Mouse (Mus musculus) hindbrain, embryonic 15.5 days (tissue): Measurements from ENCODE around the gene Oxa1l. TPM values are rescaled to one million over a fixed set of nuclear protein-coding genes. Genes with fewer than 3 reads are reported as not detected.

Experiments used
- ATAC-seq: fragments of 200-750 bp; cut with Nextera tagmentation; 2 replicates; pipeline ENCODE4 v1.8.0; 2017; ENCODE audit warnings: low read depth, moderate number of reproducible peaks, moderate TSS enrichment; ENCODE audit not compliant: low FRiP score
- H3K27ac ChIP-seq: fragments of 300-500 bp; sonication (generic); replicated peaks from 2 replicates; pipeline ENCODE4 v1.5.1; 2015; ENCODE audit warnings: mild to moderate bottlenecking, inconsistent platforms
- H3K27me3 ChIP-seq: fragments of 300-500 bp; sonication (generic); 2 replicates; pipeline ENCODE4 v1.6.1; 2015; ENCODE audit warnings: control low read depth, inconsistent platforms
- H3K36me3 ChIP-seq: fragments of 300-500 bp; sonication (generic); 2 replicates; pipeline ENCODE4 v1.6.1; 2015; ENCODE audit warnings: control low read depth, inconsistent platforms
- H3K4me1 ChIP-seq: fragments of 300-500 bp; sonication (generic); replicated peaks from 2 replicates; pipeline ENCODE4 v1.6.1; 2015; ENCODE audit warnings: control low read depth, inconsistent platforms
- H3K4me2 ChIP-seq: fragments of 300-500 bp; sonication (generic); 2 replicates; pipeline ENCODE4 v1.6.1; 2015; ENCODE audit warnings: moderate library complexity, mild to moderate bottlenecking, inconsistent platforms
- H3K4me3 ChIP-seq: fragments of 300-500 bp; sonication (generic); 2 replicates; pipeline ENCODE4 v1.5.1; 2015; ENCODE audit warnings: mild to moderate bottlenecking, inconsistent platforms
- H3K9ac ChIP-seq: fragments of 300-500 bp; sonication (generic); 2 replicates; pipeline ENCODE4 v1.6.1; 2015; ENCODE audit warnings: inconsistent platforms
- H3K9me3 ChIP-seq: fragments of 300-500 bp; sonication (generic); 2 replicates; pipeline ENCODE4 v1.6.1; 2016; ENCODE audit warnings: control low read depth, inconsistent platforms
- WGBS: fragments of 180-500 bp; shearing (Covaris S2); methylation state at CpG from one replicate; pipeline ENCODE4 v1.1.7; 2015; 5-methylcytosine and 5-hydroxymethylcytosine counted together
- polyA plus RNA-seq: library from polyadenylated mRNA; unstranded; fragments of >200 nt; fragmentation: Nextera tagmentation; extraction: Ambion mirVana; gene quantifications from 2 replicates; pipeline ENCODE4 v1.2.1, GENCODE M21; 2015

Gene Oxa1l
- polyA plus RNA-seq, 1 experiment from 2014 or later, result 58.5 TPM

DNA sequence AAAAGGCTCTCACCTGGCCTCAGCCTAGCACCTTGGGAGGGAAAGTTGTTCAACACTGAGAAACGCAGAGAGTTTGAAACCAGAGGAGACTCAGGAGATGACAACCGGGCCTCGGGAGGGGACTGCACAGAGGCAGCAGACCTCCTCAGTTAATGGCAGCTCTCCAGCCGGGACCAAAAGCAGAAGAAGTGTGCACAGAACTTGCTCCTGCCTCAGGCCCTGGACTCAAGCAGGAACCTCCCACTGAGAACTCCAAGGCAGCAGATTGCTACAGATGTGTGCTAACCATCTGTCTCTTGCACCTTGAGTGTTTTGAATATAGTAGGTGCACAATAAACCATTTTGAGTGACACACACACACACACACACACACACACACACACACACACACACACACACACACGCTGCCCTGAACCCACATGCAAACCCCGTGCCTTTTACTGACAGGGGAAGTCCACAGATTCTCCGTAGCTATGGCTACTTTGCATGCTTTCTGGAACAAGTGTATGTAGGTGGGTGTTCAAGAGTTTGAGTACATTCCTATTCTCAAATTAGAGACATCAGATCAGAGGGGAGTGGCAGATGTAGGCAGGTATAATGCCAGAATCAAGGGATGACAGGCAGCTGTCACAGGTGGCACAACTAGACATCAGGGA is 37.4 kb downstream of the Oxa1l start:
- H3K4me1 ChIP-seq, result no peaks in the 10 kb centered on the region
- ATAC-seq, result no peak
- WGBS, result 82% methylated on average over 7 of the region's 7 CpGs

DNA sequence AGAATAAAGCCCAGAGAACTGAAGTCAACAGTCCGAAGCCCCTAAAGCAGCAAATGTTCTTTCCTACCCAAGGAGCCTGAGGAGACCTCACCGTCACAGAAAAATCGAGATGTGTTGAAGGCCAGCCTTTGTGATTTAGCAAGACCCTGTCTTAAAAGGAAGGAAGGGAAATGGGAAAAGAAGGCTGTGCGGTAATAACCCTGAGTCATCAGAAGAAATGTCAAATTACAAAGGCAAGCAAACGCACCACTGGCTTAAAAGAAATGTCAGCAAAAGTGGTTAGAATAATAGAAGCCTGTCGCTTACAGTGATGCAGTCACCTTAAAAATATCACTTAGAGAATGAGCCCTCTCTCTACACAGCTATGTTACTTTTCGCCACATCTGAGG is 37.9 kb downstream of the Oxa1l start:
- Histone ChIP-seq H3K4me1 (no peaks in the 10 kb centered on the region), H3K27ac (no peak overlapping the region), H3K36me3 (no peaks in the 10 kb centered on the region), H3K9ac (no peak overlapping the region), H3K4me3 (no peak overlapping the region), H3K27me3 (no peaks in the 10 kb centered on the region), H3K9me3 (no peaks in the 10 kb centered on the region), H3K4me2 (no peak overlapping the region)
- ATAC-seq, result no peak
- WGBS, result 72% methylated on average over 7 of the region's 7 CpGs

More for the DNA sequence above, 37.4 kb downstream of the Oxa1l start:
- Histone ChIP-seq H3K9me3 (no peaks in the 10 kb centered on the region), H3K4me2 (no peak overlapping the region), H3K27me3 (no peaks in the 10 kb centered on the region), H3K36me3 (no peaks in the 10 kb centered on the region), H3K9ac (no peak overlapping the region), H3K4me3 (no peak overlapping the region), H3K27ac (no peak overlapping the region)

DNA sequence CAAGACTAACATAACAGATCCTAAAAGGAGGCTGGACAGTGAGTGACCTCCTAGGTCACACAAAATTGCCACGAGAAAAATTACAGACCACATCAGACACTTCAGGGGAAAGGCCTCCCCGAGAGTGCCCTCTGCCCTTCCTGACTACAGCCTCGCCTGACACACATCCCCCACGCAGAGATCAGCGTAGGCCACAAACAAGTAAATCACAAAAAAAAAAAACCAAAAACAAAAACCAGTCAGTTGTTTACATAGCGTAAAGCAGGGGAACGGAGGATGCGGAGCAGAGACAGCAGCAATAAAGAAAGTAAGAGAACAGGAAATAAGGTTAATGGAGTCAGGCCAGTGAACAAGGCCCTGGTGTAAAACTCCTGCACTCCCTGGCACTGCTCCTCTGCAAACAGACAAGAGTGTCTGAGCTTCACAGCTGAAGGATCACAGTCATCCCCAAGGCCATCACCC is 38.3 kb downstream of the Oxa1l start:
- H3K27me3 ChIP-seq, result no peaks in the 10 kb centered on the region
- no peak for ATAC-seq
- WGBS, result 67% methylated on average over 8 of the region's 8 CpGs
- H3K27ac ChIP-seq, result no peak overlapping the region
- no peak overlapping the region for H3K4me3 ChIP-seq
- H3K4me1 ChIP-seq, result no peaks in the 10 kb centered on the region
- H3K36me3 ChIP-seq, result no peaks in the 10 kb centered on the region
- no peak overlapping the region for H3K4me2 ChIP-seq
- H3K9ac ChIP-seq, result no peak overlapping the region
- no peaks in the 10 kb centered on the region for H3K9me3 ChIP-seq

DNA sequence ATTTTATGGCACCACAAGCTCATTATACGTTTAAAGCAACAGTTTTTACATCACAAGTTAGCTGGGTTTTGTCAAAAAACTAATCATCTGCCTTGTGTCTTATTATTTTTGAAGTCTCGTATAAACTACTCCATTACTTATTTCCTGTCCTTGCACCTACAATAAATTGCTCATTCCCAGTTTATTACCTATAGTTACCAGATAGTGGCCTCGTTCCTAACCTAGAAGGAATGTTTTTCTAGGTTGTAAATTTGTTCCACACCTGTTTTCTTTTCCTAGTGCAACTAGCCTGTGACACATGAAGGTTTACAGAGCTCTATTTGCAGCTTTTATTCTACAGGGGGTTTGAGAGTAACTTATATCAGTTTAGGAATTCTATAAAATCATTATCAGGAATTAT is 41.1 kb downstream of the Oxa1l start:
- 81% methylated on average over 3 of the region's 3 CpGs for WGBS
- no peaks in the 10 kb centered on the region for H3K27me3 ChIP-seq

DNA sequence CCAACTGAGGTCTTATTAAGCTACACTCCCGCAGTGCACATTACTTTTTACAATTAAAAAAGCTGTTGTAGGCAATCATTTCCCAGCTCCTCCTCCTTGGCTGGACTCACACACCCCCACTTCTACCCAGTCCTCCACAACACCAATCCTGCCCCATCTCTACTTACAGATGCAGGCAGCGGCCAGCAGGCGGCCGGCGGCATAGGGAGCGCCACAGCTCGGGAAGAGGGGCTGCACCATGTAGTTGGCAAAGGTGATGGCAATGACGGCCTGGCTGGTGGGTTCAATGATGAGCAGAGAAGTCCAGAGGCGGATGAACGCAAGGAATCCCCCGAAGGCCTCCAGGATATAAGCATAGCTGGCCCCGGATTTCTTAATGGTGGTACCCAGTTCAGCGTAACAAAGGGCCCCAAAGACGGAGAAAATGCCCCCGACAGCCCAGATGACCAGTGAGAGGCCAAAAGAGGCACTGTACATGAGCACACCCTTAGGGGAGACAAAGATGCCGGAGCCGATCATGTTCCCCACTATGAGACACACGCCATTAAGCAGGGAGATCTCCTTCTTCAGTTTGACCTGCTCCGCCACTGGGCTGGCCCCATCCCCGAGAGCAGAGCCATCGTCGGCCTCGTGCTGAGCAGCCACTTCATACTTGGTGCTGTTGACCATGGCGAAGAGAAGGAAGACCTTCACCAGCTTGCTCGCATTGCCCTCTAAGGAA is 47.9 kb downstream of the Oxa1l start:
- Histone ChIP-seq H3K27me3 (peaks cover 4% of the 10 kb centered on the region; the same call in 1 of the 2 replicates), H3K27ac (no peak overlapping the region), H3K9ac (no peak overlapping the region), H3K9me3 (no peaks in the 10 kb centered on the region), H3K4me1 (0 out of 2 replicates have a peak, but pooled peaks cover 6% of the 10 kb centered on the region), H3K36me3 (no peaks in the 10 kb centered on the region), H3K4me3 (no peak overlapping the region), H3K4me2 (no peak overlapping the region)
- 83% methylated on average over 25 of the region's 25 CpGs for WGBS
- 0 out of 2 replicates have a peak, but pooled peaks have one; percentile 7 for ATAC-seq

More for the DNA sequence above, 41.1 kb downstream of the Oxa1l start:
- Histone ChIP-seq H3K9ac (no peak overlapping the region), H3K4me2 (no peak overlapping the region), H3K9me3 (no peaks in the 10 kb centered on the region), H3K4me1 (no peaks in the 10 kb centered on the region), H3K36me3 (no peaks in the 10 kb centered on the region), H3K4me3 (no peak overlapping the region), H3K27ac (no peak overlapping the region)
- ATAC-seq, result no peak

DNA sequence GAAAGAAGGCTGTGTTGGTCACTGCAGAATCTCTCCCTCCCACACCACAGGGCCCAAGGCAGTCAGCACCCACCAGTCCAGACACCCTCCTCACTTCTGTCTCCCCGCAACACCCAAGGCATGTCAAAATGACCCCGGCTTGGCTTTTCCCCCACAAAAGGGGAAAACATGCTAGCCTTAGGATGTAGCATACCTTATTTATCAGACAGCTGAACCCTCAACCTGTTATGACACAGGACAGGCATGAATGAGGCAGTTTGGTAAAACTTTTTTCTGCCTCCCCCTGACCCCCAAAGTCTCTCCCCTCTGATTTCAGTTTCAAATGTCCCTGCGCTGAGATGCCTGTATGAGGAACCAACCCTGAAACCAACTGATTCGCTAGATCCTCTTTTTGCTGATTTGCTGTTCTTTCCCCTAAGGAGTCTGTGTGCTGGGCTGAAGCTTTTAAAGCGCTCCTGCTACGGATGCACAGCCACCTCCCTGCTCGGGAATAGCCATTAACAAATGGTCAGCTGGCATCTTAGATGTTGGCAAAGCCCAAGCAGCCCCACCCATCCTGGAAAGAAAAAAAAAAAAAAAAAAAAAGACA is 48.5 kb downstream of the Oxa1l start:
- Histone ChIP-seq H3K9me3 (no peaks in the 10 kb centered on the region), H3K4me3 (no peak overlapping the region), H3K27me3 (peaks cover 11% of the 10 kb centered on the region), H3K36me3 (no peaks in the 10 kb centered on the region), H3K27ac (no peak overlapping the region), H3K9ac (no peak overlapping the region), H3K4me2 (no peak overlapping the region), H3K4me1 (peaks cover 6% of the 10 kb centered on the region; the same call in 1 of the 2 replicates)
- 73% methylated on average over 7 of the region's 7 CpGs for WGBS
- 0 out of 2 replicates have a peak, but pooled peaks have one; percentile 8 for ATAC-seq

DNA sequence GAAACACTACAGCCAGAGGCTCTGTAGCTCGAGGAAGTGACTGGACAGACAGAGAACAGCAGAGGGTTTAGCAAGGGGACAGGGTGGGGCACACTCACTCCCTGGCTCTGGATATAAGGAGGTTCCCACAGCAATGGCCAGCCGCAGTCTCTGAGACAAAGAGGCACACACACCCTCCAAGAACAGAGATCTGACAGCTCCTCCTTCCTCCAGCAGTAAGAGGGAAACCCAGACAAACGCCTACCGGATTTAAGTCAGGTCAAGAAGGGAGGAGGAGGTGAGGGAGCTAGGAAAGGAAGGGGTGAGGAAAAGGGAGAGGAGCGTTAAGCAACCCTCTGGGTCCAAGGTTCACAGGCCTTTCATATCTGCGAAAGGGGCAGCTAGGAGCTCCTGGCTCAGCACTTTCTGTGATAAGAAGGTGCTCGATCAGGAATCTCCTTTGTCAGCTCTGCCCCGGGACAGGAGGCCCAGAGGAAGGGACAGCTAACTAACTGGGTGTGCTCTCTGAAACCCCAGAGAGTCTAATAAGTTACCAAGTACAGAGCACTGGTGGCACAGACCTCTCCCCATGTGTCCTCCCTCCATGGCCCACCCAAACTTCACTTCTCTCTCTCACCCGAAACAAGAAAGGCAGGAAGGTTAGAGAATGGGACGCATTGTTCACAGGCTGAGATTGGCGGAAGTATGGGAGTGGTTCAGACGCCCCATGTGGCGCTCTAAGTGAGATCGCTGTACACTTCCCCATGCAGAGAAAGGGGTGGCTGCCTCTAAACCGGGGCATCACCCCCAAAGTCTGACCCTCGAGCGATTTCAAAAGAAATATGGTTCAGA is 49.6 kb downstream of the Oxa1l start:
- no peak for ATAC-seq

DNA sequence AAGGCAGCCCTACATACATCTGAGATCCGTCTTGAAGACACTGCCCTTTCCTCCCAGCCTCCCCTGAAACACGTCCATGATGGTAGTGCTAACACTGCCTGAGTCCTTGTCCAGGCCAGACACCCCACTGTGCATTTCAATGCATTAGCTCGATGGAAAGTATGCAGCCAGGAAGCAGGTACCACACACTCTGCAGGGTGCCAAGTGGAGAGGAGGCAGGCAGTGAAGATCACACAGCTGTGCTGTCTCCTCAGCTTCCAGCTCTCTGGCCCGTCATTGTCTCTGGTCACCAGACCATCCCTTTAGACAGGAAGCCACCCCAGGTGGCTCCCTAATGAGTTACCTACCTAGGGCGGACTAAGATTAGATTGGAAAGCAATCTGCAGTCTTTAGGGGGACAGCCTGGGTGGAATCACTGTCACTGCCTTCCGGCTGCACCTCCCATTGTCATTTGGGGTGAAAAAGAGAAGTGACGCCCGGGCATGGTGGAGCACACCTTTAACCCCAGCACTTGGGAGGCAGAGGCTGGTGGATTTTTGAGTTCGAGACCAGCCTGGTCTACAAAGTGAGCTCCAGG is 51.5 kb downstream of the Oxa1l start:
- WGBS, result 37% methylated on average over 9 of the region's 9 CpGs
- H3K9me3 ChIP-seq, result no peaks in the 10 kb centered on the region
- no peak overlapping the region for H3K4me3 ChIP-seq

More for the DNA sequence above, 49.6 kb downstream of the Oxa1l start:
- Histone ChIP-seq H3K4me3 (no peak overlapping the region), H3K27me3 (peaks cover 19% of the 10 kb centered on the region), H3K27ac (peak overlapping the region; percentile 29), H3K4me1 (peaks cover 6% of the 10 kb centered on the region; the same call in 1 of the 2 replicates), H3K4me2 (peak overlapping the region; percentile 3; the same call in 1 of the 2 replicates), H3K9me3 (no peaks in the 10 kb centered on the region), H3K36me3 (no peaks in the 10 kb centered on the region), H3K9ac (no peak overlapping the region)
- 46% methylated on average over 17 of the region's 17 CpGs for whole genome bisulfite sequencing

DNA sequence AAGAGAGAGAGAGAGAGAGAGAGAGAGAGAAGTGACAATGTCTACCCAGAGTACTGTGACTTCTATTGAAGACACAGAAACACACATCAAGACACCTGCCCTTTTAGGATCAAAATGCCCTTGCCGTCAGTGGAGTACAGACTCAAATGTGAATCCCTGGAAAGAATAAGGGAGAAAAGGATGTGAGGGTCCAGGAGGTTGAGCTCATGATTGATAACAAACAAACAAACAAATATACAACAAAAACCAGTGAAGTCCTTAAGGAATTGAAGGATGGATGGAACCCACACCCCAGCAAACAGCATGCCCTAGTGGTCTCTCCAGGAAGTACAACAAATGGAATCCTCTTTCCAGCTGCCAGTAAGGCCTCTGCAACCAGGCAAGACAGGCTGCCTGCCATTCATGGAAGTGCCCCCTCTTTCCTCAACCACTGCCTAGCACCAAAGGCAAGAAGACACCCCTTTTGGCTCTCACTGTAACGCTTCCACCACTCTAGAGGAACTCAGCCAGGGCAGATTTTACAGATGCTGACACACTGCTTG is 52.1 kb downstream of the Oxa1l start:
- 42% methylated on average over 2 of the region's 2 CpGs for WGBS
- peaks cover 35% of the 10 kb centered on the region for H3K27me3 ChIP-seq

More for the DNA sequence above, 51.5 kb downstream of the Oxa1l start:
- no peak overlapping the region for H3K9ac ChIP-seq
- no peak overlapping the region for H3K4me2 ChIP-seq
- H3K27ac ChIP-seq, result no peak overlapping the region
- H3K27me3 ChIP-seq, result peaks cover 29% of the 10 kb centered on the region
- H3K4me1 ChIP-seq, result peaks cover 6% of the 10 kb centered on the region; the same call in 1 of the 2 replicates
- no peak for ATAC-seq
- no peaks in the 10 kb centered on the region for H3K36me3 ChIP-seq

DNA sequence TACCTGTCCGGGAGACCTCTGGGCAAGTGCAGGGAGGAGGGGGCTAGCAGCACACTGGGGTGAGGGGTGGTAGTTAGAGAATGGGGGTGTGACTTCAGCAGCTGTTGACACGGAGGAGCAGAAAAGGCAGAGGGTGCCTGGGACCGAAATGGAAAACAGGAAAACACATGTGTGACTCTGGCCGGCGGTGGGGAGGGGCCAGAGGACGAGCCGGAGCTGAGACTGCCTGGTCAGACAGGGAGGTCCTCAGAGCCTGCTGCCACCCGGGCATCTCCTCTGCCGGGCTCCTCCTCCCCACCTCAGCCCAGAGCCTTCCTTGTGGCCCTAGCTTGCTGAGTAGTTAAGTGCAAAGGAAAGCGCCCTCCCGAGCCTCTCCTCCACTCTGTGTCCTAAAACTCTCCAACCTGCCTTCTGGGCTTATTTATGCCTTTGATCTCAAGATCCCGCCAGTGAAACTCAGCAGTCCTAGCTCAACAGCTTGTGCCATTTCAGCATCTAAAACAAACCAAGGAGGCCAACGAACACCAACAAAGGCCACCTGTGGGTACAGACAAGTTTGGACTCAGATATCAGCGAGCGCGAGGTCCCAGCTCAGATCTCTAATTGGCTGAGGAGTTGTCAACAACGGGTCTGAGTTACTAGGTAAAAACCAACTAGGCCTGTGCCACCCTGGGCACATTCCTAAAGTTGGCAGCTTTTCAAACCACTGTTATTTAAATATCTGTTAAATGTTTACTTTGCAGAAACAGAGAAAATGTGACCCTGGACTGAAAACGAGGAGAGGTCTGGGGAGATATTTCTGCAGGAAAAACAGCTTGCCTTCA is 53.5 kb downstream of the Oxa1l start:
- WGBS, result 10% methylated on average over 18 of the region's 18 CpGs
- H3K27ac ChIP-seq, result no peak overlapping the region

More for the DNA sequence above, 52.1 kb downstream of the Oxa1l start:
- H3K36me3 ChIP-seq, result no peaks in the 10 kb centered on the region
- H3K27ac ChIP-seq, result no peak overlapping the region
- H3K4me2 ChIP-seq, result no peak overlapping the region
- peaks cover 11% of the 10 kb centered on the region for H3K4me1 ChIP-seq
- H3K9me3 ChIP-seq, result no peaks in the 10 kb centered on the region
- ATAC-seq, result no peak
- no peak overlapping the region for H3K4me3 ChIP-seq
- no peak overlapping the region for H3K9ac ChIP-seq

More for the DNA sequence above, 53.5 kb downstream of the Oxa1l start:
- Histone ChIP-seq H3K4me3 (0 out of 2 replicates have a peak overlapping the region, but pooled peaks have one; percentile 10), H3K27me3 (peaks cover 37% of the 10 kb centered on the region), H3K36me3 (no peaks in the 10 kb centered on the region), H3K4me1 (peaks cover 11% of the 10 kb centered on the region), H3K9ac (no peak overlapping the region), H3K9me3 (no peaks in the 10 kb centered on the region), H3K4me2 (peak overlapping the region; percentile 33)
- ATAC-seq, result 0 out of 2 replicates have a peak, but pooled peaks have one; percentile 17
